Mouse (Mus musculus) liver, adult 2 months (tissue): ENCODE data around the gene BC034090. TPM values are rescaled to one million over a fixed set of nuclear protein-coding genes. Genes with fewer than 3 reads are reported as not detected.

Experiments used
- DNase-seq: peaks from one replicate; pipeline ENCODE4 v3.0.0-alpha.2; 2011; ENCODE audit warnings: low read depth, low spot score; ENCODE audit errors: extremely low read depth
- H3K27ac ChIP-seq: fragments of 200-500 bp; replicated peaks from 2 replicates; pipeline ENCODE4 v1.5.1; 2012; ENCODE audit warnings: low read depth, mild to moderate bottlenecking, control low read depth, inconsistent platforms, low read length; ENCODE audit not compliant: insufficient read depth
- H3K27me3 ChIP-seq: fragments of 200-500 bp; 2 replicates; pipeline ENCODE4 v1.6.1; 2012; ENCODE audit warnings: mild to moderate bottlenecking, moderate library complexity, low read length, inconsistent platforms; ENCODE audit not compliant: control insufficient read depth, insufficient read depth
- H3K36me3 ChIP-seq: fragments of 200-500 bp; 2 replicates; pipeline ENCODE4 v1.6.1; 2012; ENCODE audit warnings: low read length, inconsistent platforms; ENCODE audit not compliant: control insufficient read depth, insufficient read depth
- H3K4me1 ChIP-seq: fragments of 200-500 bp; 2 replicates; pipeline ENCODE4 v1.6.1; 2011; ENCODE audit warnings: low read length; ENCODE audit not compliant: control insufficient read depth, insufficient read depth
- H3K4me3 ChIP-seq: fragments of 200-500 bp; 2 replicates; pipeline ENCODE4 v1.5.1; 2011; ENCODE audit warnings: low read depth, mild to moderate bottlenecking, control low read depth, low read length, moderate library complexity; ENCODE audit not compliant: insufficient read depth
- H3K79me2 ChIP-seq: fragments of 200-500 bp; 2 replicates; pipeline ENCODE4 v1.6.1; 2012; ENCODE audit warnings: inconsistent platforms, mild to moderate bottlenecking, low read length, moderate library complexity; ENCODE audit not compliant: control insufficient read depth, insufficient read depth
- H3K9ac ChIP-seq: fragments of 200-500 bp; 2 replicates; pipeline ENCODE4 v1.6.1; 2012; ENCODE audit warnings: low read depth, mild to moderate bottlenecking, control low read depth, inconsistent platforms, low read length
- CTCF ChIP-seq: fragments of 200-500 bp; IDR thresholded peaks from 2 replicates; pipeline ENCODE4 v1.5.1; 2011; ENCODE audit warnings: low read depth, low read length, control low read depth
- POLR2A ChIP-seq: fragments of 200-500 bp; IDR thresholded peaks from 2 replicates; pipeline ENCODE4 v1.6.1; 2011; ENCODE audit warnings: low read length, control low read depth; ENCODE audit not compliant: insufficient read depth; ENCODE audit errors: extremely low read depth
- WGBS: fragments of 180-500 bp; shearing (Covaris S2); methylation state at CpG from one replicate; pipeline ENCODE4 v1.1.7; 2018; 5-methylcytosine and 5-hydroxymethylcytosine counted together
- polyA plus RNA-seq: library from polyadenylated mRNA; depleted of rRNA; stranded (reverse); fragments of >200 nt; gene quantifications from 2 replicates; pipeline ENCODE4 v1.2.3, GENCODE M21; 2012
- total RNA-seq: library from RNA; depleted of rRNA; stranded (reverse); fragments of >200 nt; gene quantifications from 2 replicates; pipeline ENCODE4 v1.2.3, GENCODE M21; 2014

Gene BC034090
- total and polyA plus RNA-seq, 2 experiments = 0.09 to 0.33 TPM

DNA sequence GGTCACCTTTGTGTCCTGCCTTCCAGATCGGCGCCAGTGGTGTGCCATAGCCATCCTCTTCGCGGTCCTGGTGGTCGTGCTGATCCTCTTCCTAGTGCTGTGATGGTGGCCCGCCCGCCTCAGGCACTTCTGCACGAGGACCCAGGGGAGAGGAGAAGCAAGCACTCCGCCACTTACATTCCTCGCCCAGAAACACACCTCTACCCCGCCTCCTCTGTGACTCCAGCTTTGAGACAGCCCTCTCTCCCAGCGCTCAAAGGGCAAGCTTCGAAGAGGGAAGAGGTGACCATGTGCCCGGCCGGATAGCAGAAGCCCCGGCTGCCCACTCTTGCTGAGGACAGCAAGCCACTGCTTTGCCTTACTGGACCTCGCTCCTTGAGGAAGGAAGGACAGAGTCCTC is 42.3 kb downstream of the BC034090 start:
- no peak overlapping the region for H3K9ac ChIP-seq
- 64% methylated on average over 17 of the region's 17 CpGs for WGBS
- peak; percentile 74 for DNase-seq
- TF ChIP-seq CTCF = no peak
- H3K27ac ChIP-seq = 0 out of 2 replicates have a peak overlapping the region, but pooled peaks have one; percentile 8
- no peaks in the 10 kb centered on the region for H3K36me3 ChIP-seq
- no peaks in the 10 kb centered on the region for H3K79me2 ChIP-seq
- H3K4me3 ChIP-seq = no peak overlapping the region
- H3K27me3 ChIP-seq = no peaks in the 10 kb centered on the region
- peaks cover 24% of the 10 kb centered on the region for H3K4me1 ChIP-seq

DNA sequence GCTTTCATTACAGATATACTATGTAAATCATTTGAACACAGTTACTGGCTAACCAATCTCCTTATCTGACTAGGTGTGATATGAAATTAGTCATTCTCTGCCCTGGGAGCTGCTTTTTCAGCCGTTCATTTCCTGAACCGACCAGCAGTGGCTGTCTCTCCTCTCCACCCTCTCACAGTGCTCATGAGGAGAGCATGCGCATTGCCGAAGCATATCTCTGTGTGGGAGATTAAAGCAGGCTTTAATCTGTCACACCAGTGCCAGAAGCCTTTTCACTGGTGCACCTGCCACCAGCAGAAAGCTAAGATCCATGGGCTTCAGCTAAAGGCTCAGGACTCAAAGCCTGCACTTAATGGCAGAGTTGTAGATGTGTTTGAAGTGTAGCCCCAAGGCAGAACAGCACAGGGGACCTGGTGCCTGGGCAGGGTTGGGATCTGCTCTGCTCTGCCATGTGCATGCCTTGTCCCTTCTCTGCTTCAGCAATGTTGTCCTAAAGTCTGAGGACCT is 42.8 kb downstream of the BC034090 start:
- 59% methylated on average over 4 of the region's 4 CpGs for WGBS
- H3K36me3 ChIP-seq = no peaks in the 10 kb centered on the region
- no peaks in the 10 kb centered on the region for H3K27me3 ChIP-seq
- H3K27ac ChIP-seq = 0 out of 2 replicates have a peak overlapping the region, but pooled peaks have one; percentile 5
- DNase-seq = no peak
- no peak overlapping the region for H3K9ac ChIP-seq
- H3K4me3 ChIP-seq = no peak overlapping the region
- peaks cover 24% of the 10 kb centered on the region for H3K4me1 ChIP-seq
- H3K79me2 ChIP-seq = no peaks in the 10 kb centered on the region
- TF ChIP-seq CTCF (no peak), POLR2A (no peak)

DNA sequence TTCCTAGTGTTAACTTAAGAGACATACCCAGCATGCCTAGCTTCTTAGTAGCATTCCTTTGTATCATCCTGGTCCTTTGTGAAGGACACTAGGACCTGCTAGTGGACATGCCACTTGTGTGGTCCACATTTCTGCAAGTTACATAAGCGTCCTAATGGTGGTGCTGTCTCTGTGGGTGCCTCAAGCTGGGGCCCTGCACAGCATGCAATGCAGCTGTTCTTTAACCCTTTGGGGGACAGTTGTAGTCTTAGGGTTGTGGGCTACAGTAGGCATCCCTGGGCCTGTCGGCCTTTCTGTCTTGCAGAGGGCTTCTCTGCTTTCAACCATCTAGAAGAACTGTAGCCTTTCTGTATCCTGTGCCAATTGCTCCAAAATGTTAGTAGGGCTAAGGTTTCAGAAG is 43.3 kb downstream of the BC034090 start:
- H3K4me3 ChIP-seq = no peak overlapping the region
- H3K27me3 ChIP-seq = no peaks in the 10 kb centered on the region
- TF ChIP-seq POLR2A = no peak
- TF ChIP-seq CTCF = no peak
- DNase-seq = no peak
- H3K79me2 ChIP-seq = no peaks in the 10 kb centered on the region
- peaks cover 24% of the 10 kb centered on the region for H3K4me1 ChIP-seq
- no peak overlapping the region for H3K27ac ChIP-seq
- 88% methylated on average over 2 of the region's 2 CpGs for WGBS
- no peak overlapping the region for H3K9ac ChIP-seq
- no peaks in the 10 kb centered on the region for H3K36me3 ChIP-seq

DNA sequence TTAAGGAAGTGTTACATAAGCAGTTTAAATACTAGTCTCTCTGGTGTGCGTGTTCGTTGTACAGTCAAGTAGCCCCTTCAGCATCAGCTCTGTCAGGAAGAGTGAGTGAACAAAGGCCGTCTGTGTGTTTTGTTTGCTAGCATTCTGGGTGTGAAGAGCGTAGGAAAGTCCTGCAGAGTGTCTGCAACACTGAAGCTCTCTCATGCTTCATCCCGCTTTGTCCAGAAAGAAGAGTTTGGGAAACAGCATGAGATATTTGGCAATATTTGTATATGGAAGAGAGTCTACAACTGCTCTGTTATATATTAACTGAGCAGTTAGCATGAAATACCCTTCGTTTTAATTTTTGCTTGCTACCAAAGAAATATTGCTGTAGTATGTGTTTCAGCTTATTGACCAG is 44.7 kb downstream of the BC034090 start:
- whole genome bisulfite sequencing = 29% methylated on average over 6 of the region's 6 CpGs
- Histone ChIP-seq H3K79me2 (no peaks in the 10 kb centered on the region), H3K4me1 (peaks cover 19% of the 10 kb centered on the region), H3K36me3 (no peaks in the 10 kb centered on the region; the same call in 1 of the 2 replicates), H3K27ac (peak overlapping the region; percentile 16), H3K27me3 (no peaks in the 10 kb centered on the region), H3K9ac (no peak overlapping the region), H3K4me3 (no peak overlapping the region)
- peak; percentile 92 for DNase-seq
- TF ChIP-seq CTCF = no peak
- no peak for TF ChIP-seq POLR2A

DNA sequence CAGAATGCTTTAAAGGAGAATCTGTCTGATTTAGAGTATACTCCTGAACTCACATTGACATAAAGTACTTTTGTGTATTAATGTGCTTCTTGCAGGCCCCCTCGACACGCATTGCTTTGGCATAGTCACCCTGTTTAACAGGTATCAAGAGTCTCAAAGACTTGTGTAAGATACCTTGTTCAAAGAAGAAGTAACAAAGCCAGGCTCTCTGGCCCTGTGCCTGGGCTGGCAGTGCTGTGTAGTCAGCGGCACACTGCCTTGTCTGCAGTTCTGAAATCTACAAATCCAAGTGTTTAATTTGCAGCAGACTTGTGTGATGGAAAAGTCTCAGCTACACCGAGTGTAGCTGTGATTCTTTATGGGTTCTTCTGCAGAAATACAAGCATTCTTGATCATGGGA is 47.6 kb downstream of the BC034090 start:
- H3K4me3 ChIP-seq = no peak overlapping the region
- peaks cover 12% of the 10 kb centered on the region for H3K4me1 ChIP-seq
- DNase-seq = peak; percentile 47
- H3K9ac ChIP-seq = no peak overlapping the region
- 47% methylated on average over 4 of the region's 4 CpGs for WGBS
- no peaks in the 10 kb centered on the region for H3K79me2 ChIP-seq
- no peak overlapping the region for H3K27ac ChIP-seq
- no peak for TF ChIP-seq CTCF
- no peak for TF ChIP-seq POLR2A
- H3K36me3 ChIP-seq = no peaks in the 10 kb centered on the region; the same call in 1 of the 2 replicates
- H3K27me3 ChIP-seq = no peaks in the 10 kb centered on the region

DNA sequence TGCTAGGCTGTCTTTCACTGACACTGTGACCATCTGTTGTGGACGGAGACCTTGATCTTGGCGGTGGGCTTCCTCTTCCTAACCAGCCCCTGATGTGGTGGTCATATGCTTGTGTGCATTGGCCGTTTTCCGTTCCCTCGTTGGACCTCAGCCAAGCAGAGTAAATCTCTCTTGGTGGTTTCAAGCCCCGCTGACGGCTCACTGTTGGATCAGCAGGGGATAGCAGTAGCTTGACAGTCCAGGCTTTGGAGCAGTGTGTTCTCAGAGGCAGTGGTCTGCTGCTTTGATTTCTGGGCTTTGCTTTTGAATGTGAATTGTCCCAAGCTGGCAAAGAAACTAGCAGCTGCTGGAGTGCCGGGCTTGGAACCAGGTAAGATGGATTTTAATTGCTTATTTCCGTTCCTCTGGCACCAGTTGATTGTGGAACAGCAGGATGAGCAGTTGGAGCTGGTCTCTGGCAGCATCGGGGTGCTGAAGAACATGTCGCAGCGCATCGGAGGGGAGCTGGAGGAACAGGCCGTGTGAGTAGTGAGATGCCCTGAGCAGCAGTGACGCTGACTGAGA is 51.4 kb downstream of the BC034090 start:
- peaks cover 12% of the 10 kb centered on the region for H3K36me3 ChIP-seq
- 90% methylated on average over 15 of the region's 15 CpGs for WGBS
- no peaks in the 10 kb centered on the region for H3K79me2 ChIP-seq
- TF ChIP-seq CTCF = no peak
- no peak for TF ChIP-seq POLR2A
- DNase-seq = no peak
- no peak overlapping the region for H3K27ac ChIP-seq
- no peak overlapping the region for H3K4me3 ChIP-seq
- H3K9ac ChIP-seq = no peak overlapping the region
- H3K27me3 ChIP-seq = no peaks in the 10 kb centered on the region
- no peaks in the 10 kb centered on the region for H3K4me1 ChIP-seq
